Mouse (Mus musculus) lung, postnatal 0 days (tissue): ENCODE data around the gene Senp6.

Experiments
- CTCF ChIP-seq: IDR thresholded peaks from 2 replicates; pipeline ENCODE4 v1.5.1; 2016; ENCODE audit warnings: antibody characterized with exemption, mild to moderate bottlenecking
- EP300 ChIP-seq: IDR thresholded peaks from 2 replicates; pipeline ENCODE4 v1.6.1; 2016; ENCODE audit warnings: antibody characterized with exemption, mild to moderate bottlenecking, control low read depth

- TF ChIP-seq CTCF, result no peak
- TF ChIP-seq EP300, result no peak
Measured at GRCm38 (mm10) chr9:80181692-80182091, 115.0 kb downstream of the Senp6 start.
